Mouse (Mus musculus) adrenal gland, adult 2 months (tissue): ENCODE results near the gene Prom1. TPM values are rescaled to one million over a fixed set of nuclear protein-coding genes. Genes with fewer than 3 reads are reported as not detected.

Source experiments
- DNase-seq: peaks from one replicate; pipeline ENCODE4 v3.0.0; 2021
- polyA plus RNA-seq: library from polyadenylated mRNA; depleted of rRNA; stranded (reverse); fragments of >200 nt; gene quantifications from 2 replicates; pipeline ENCODE4 v1.2.3, GENCODE M21; 2012; rRNA removed
- total RNA-seq, 2 experiments: library from RNA; stranded (reverse); gene quantifications; 2 replicates each; pipeline ENCODE4 v1.2.3; 2021

Prom1 gene
- total and polyA plus RNA-seq, 3 experiments, result 0.20 to 3.3 (median 1.6) TPM

GRCm38 (mm10) chr5:43976821-43977561 lies 124.8 kb downstream of the Prom1 start:
- no peak for DNase-seq

GRCm38 (mm10) chr5:43974166-43974565 lies 127.7 kb downstream of the Prom1 start:
- no peak for DNase-seq

GRCm38 (mm10) chr5:43971156-43971555 lies 130.7 kb downstream of the Prom1 start:
- DNase-seq, result no peak

GRCm38 (mm10) chr5:43970532-43970931 lies 131.3 kb downstream of the Prom1 start:
- no peak for DNase-seq

GRCm38 (mm10) chr5:43968634-43969033 lies 133.2 kb downstream of the Prom1 start:
- no peak for DNase-seq

- no peak for DNase-seq
Measured at GRCm38 (mm10) chr5:43961056-43961455, 140.8 kb downstream of the Prom1 start.

- no peak for DNase-seq
Measured at GRCm38 (mm10) chr5:43959884-43960440, 141.9 kb downstream of the Prom1 start.

- no peak for DNase-seq
Measured at GRCm38 (mm10) chr5:43953241-43953640, 148.6 kb downstream of the Prom1 start.

- DNase-seq, result peak; percentile 63
Measured at GRCm38 (mm10) chr5:43948748-43949275, 153.0 kb downstream of the Prom1 start.

- DNase-seq, result peak; percentile 62
Measured at GRCm38 (mm10) chr5:43948111-43948743, 153.6 kb downstream of the Prom1 start.

- DNase-seq, result no peak
Measured at GRCm38 (mm10) chr5:43947330-43947977, 154.4 kb downstream of the Prom1 start.

Other genes with a start within 250 kb of the Prom1 start
- gene Cd38, start 233.5 kb downstream of the Prom1 start, total RNA-seq, result 10 to 100 TPM; 11.5 to 15.1 TPM
- 5.3 and 5.9 TPM in 2 replicates for gene Cd38, start 233.5 kb downstream of the Prom1 start, polyA plus RNA-seq
- 10 to 100 TPM; 13.0 to 14.0 TPM for gene Gm7879, start 188.9 kb downstream of the Prom1 start, total RNA-seq
- gene Gm7879, start 188.9 kb downstream of the Prom1 start, polyA plus RNA-seq, result not detected in 2 replicates
- not detected for gene Fgfbp1, start 120.3 kb downstream of the Prom1 start, total RNA-seq
- not detected in 2 replicates for gene Fgfbp1, start 120.3 kb downstream of the Prom1 start, polyA plus RNA-seq
- 10 to 100 TPM; 46.3 to 64.1 TPM for gene Tapt1, start 124.6 kb upstream of the Prom1 start, total RNA-seq
- gene Tapt1, start 124.6 kb upstream of the Prom1 start, polyA plus RNA-seq, result 16.9 and 22.6 TPM in 2 replicates